Mouse (Mus musculus) B cell, adult 2 months (primary cell): ENCODE data around the gene Slc3a2.
A peak's percentile ranks its signal among the peaks of the same experiment; 100 is the strongest.

Source experiments
- DNase-seq, 2 experiments: peaks; one replicate each; pipeline ENCODE4 v3.0.0; 2022

Slc3a2 gene

GRCm38 (mm10) chr19:8706930-8707329 lies 16.2 kb downstream of the Slc3a2 start:
- DNase-seq, result no peak

- DNase-seq, result no peak
Observed at GRCm38 (mm10) chr19:8706132-8706667, 17.0 kb downstream of the Slc3a2 start.

GRCm38 (mm10) chr19:8705026-8705708 lies 18.0 kb downstream of the Slc3a2 start:
- no peak for DNase-seq

- no peak for DNase-seq
Observed at GRCm38 (mm10) chr19:8703571-8703970, 19.6 kb downstream of the Slc3a2 start.

- no peak for DNase-seq
Observed at GRCm38 (mm10) chr19:8702458-8702857, 20.7 kb downstream of the Slc3a2 start.

GRCm38 (mm10) chr19:8699652-8700051 lies 23.5 kb downstream of the Slc3a2 start:
- DNase-seq, result no peak

- DNase-seq, result peak; percentile 75 to 79
Observed at GRCm38 (mm10) chr19:8695330-8695729, 27.8 kb downstream of the Slc3a2 start.

- DNase-seq, result no peak
Observed at GRCm38 (mm10) chr19:8692740-8693139, 30.4 kb downstream of the Slc3a2 start.

GRCm38 (mm10) chr19:8691871-8692539 lies 31.2 kb downstream of the Slc3a2 start:
- DNase-seq, result no peak

GRCm38 (mm10) chr19:8683627-8684026 lies 39.5 kb downstream of the Slc3a2 start:
- DNase-seq, result no peak

- DNase-seq, result peak; percentile 76
Observed at GRCm38 (mm10) chr19:8682996-8683395, 40.2 kb downstream of the Slc3a2 start.

- DNase-seq, result no peak
Observed at GRCm38 (mm10) chr19:8681633-8682362, 41.4 kb downstream of the Slc3a2 start.

GRCm38 (mm10) chr19:8679031-8679779 lies 44.0 kb downstream of the Slc3a2 start:
- DNase-seq, result no peak

- DNase-seq, result no peak
Observed at GRCm38 (mm10) chr19:8673336-8674063, 49.7 kb downstream of the Slc3a2 start.

GRCm38 (mm10) chr19:8672859-8673258 lies 50.3 kb downstream of the Slc3a2 start:
- DNase-seq, result no peak

GRCm38 (mm10) chr19:8665746-8666145 lies 57.4 kb downstream of the Slc3a2 start:
- no peak for DNase-seq

GRCm38 (mm10) chr19:8664859-8665258 lies 58.3 kb downstream of the Slc3a2 start:
- DNase-seq, result no peak

- no peak for DNase-seq
Observed at GRCm38 (mm10) chr19:8663911-8664421, 59.2 kb downstream of the Slc3a2 start.

GRCm38 (mm10) chr19:8663360-8663839 lies 59.8 kb downstream of the Slc3a2 start, which contains the start of gene Chrm1:
TSS of gene Chrm1 (plus strand) at chr19:8663789.
- no peak for DNase-seq

- DNase-seq, result peak; percentile 65 to 70
Observed at GRCm38 (mm10) chr19:8662337-8662736, 60.8 kb downstream of the Slc3a2 start.

GRCm38 (mm10) chr19:8661821-8662307 lies 61.3 kb downstream of the Slc3a2 start:
- DNase-seq, result no peak
